Mouse (Mus musculus) E14TG2a.4 (cell line): Measurements from ENCODE around the gene Hnrnpul1.
A peak's percentile ranks its signal among the peaks of the same experiment; 100 is the strongest.

Experiments used
- H3K27me3 ChIP-seq: 2 replicates; pipeline ENCODE4 v1.6.1; 2014; ENCODE audit warnings: low read length, control low read depth; ENCODE audit not compliant: insufficient read depth
- H3K36me3 ChIP-seq: 2 replicates; pipeline ENCODE4 v1.6.1; 2014; ENCODE audit warnings: low read length, control low read depth; ENCODE audit not compliant: insufficient read depth
- H3K4me1 ChIP-seq: replicated peaks from 2 replicates; pipeline ENCODE4 v1.6.1; 2014; ENCODE audit warnings: low read depth, low read length, control low read depth
- H3K4me3 ChIP-seq: replicated peaks from 2 replicates; pipeline ENCODE4 v1.5.1; 2014; ENCODE audit warnings: mild to moderate bottlenecking, low read length
- H3K9me3 ChIP-seq: 2 replicates; pipeline ENCODE4 v1.6.1; 2014; ENCODE audit warnings: low read length, control low read depth
- CTCF ChIP-seq: conservative IDR thresholded peaks from 2 replicates; pipeline ENCODE4 v1.5.1; 2014; ENCODE audit warnings: low read length
- NANOG ChIP-seq: IDR thresholded peaks from 2 replicates; pipeline ENCODE4 v1.6.1; 2014; ENCODE audit warnings: borderline replicate concordance, low read length, mixed read lengths
- POU5F1 ChIP-seq: IDR thresholded peaks from 2 replicates; pipeline ENCODE4 v1.6.1; 2014; ENCODE audit warnings: low read length, borderline replicate concordance

Gene Hnrnpul1

GRCm38 (mm10) chr7:25699851-25700250 lies 54.7 kb downstream of the Hnrnpul1 start:
- Histone ChIP-seq H3K27me3 (peaks cover 20% of the 10 kb centered on the region), H3K9me3 (peaks cover 13% of the 10 kb centered on the region), H3K4me1 (peaks cover 14% of the 10 kb centered on the region), H3K4me3 (no peak overlapping the region), H3K36me3 (no peaks in the 10 kb centered on the region)
- no peak for TF ChIP-seq POU5F1
- no peak for TF ChIP-seq CTCF

GRCm38 (mm10) chr7:25694104-25694503 lies 60.5 kb downstream of the Hnrnpul1 start:
- Histone ChIP-seq H3K9me3 (peaks cover 5% of the 10 kb centered on the region), H3K4me1 (peaks cover 14% of the 10 kb centered on the region), H3K27me3 (peaks cover 37% of the 10 kb centered on the region), H3K36me3 (no peaks in the 10 kb centered on the region), H3K4me3 (no peak overlapping the region)
- TF ChIP-seq POU5F1 (no peak), NANOG (no peak)

- 0 out of 2 replicates have a peak, but pooled peaks cover under 1% of the 10 kb centered on the region for H3K36me3 ChIP-seq
- peaks cover 68% of the 10 kb centered on the region for H3K27me3 ChIP-seq
- TF ChIP-seq NANOG (no peak), POU5F1 (no peak), CTCF (no peak)
- peak overlapping the region; percentile 83; the same call in 1 of the 2 replicates for H3K4me3 ChIP-seq
- peaks cover 5% of the 10 kb centered on the region for H3K9me3 ChIP-seq
- H3K4me1 ChIP-seq: peaks cover 47% of the 10 kb centered on the region
These were observed 64.5 kb downstream of the Hnrnpul1 start for GRCm38 (mm10) chr7:25690051-25690450.

GRCm38 (mm10) chr7:25689603-25690021 lies 64.9 kb downstream of the Hnrnpul1 start:
- H3K4me3 ChIP-seq: peak overlapping the region; percentile 83
- peaks cover 51% of the 10 kb centered on the region for H3K4me1 ChIP-seq
- H3K36me3 ChIP-seq: peaks cover 4% of the 10 kb centered on the region; the same call in 1 of the 2 replicates
- peaks cover 72% of the 10 kb centered on the region for H3K27me3 ChIP-seq
- H3K9me3 ChIP-seq: peaks cover 5% of the 10 kb centered on the region
- TF ChIP-seq POU5F1 (no peak), NANOG (no peak), CTCF (no peak)

- Histone ChIP-seq H3K4me1 (peaks cover 57% of the 10 kb centered on the region), H3K9me3 (peaks cover 5% of the 10 kb centered on the region), H3K27me3 (peaks cover 74% of the 10 kb centered on the region), H3K4me3 (peak overlapping the region; percentile 83), H3K36me3 (peaks cover 5% of the 10 kb centered on the region; the same call in 1 of the 2 replicates)
- TF ChIP-seq CTCF (no peak), NANOG (no peak), POU5F1 (no peak)
These were observed 65.6 kb downstream of the Hnrnpul1 start for GRCm38 (mm10) chr7:25688810-25689586.

- TF ChIP-seq POU5F1 (no peak), NANOG (no peak), CTCF (peak; percentile 24)
- peak overlapping the region; percentile 83 for H3K4me3 ChIP-seq
- peaks cover 74% of the 10 kb centered on the region for H3K27me3 ChIP-seq
- H3K9me3 ChIP-seq: peaks cover 4% of the 10 kb centered on the region
- peaks cover 68% of the 10 kb centered on the region for H3K4me1 ChIP-seq
- peaks cover 5% of the 10 kb centered on the region; the same call in 1 of the 2 replicates for H3K36me3 ChIP-seq
These were observed 66.7 kb downstream of the Hnrnpul1 start for GRCm38 (mm10) chr7:25687811-25688401.

- Histone ChIP-seq H3K9me3 (no peaks in the 10 kb centered on the region), H3K36me3 (peaks cover 5% of the 10 kb centered on the region; the same call in 1 of the 2 replicates), H3K27me3 (peaks cover 68% of the 10 kb centered on the region), H3K4me1 (peaks cover 71% of the 10 kb centered on the region), H3K4me3 (peak within 1 kb of the TSS; percentile 83)
- TF ChIP-seq CTCF: peak; percentile 34; the same call in 1 of the 2 replicates
- TF ChIP-seq POU5F1: no peak
These were observed 67.7 kb downstream of the Hnrnpul1 start, which contains the start of gene Tgfb1 for GRCm38 (mm10) chr7:25686680-25687531. Gene Tgfb1 (plus strand): TSS chr7:25687002.
